Mouse (Mus musculus) lung, adult 2 months (tissue): ENCODE results near the gene Slc44a1.

Experiments used
- CTCF ChIP-seq: fragments of 200-500 bp; IDR thresholded peaks from 2 replicates; pipeline ENCODE4 v1.5.1; 2011; ENCODE audit warnings: mild to moderate bottlenecking, low read length, control low read depth; ENCODE audit not compliant: insufficient read depth
- POLR2A ChIP-seq: fragments of 200-500 bp; IDR thresholded peaks from 2 replicates; pipeline ENCODE4 v1.6.1; 2011; ENCODE audit warnings: low read depth, mild to moderate bottlenecking, control low read depth, low read length, borderline replicate concordance; ENCODE audit errors: extremely low read depth

DNA sequence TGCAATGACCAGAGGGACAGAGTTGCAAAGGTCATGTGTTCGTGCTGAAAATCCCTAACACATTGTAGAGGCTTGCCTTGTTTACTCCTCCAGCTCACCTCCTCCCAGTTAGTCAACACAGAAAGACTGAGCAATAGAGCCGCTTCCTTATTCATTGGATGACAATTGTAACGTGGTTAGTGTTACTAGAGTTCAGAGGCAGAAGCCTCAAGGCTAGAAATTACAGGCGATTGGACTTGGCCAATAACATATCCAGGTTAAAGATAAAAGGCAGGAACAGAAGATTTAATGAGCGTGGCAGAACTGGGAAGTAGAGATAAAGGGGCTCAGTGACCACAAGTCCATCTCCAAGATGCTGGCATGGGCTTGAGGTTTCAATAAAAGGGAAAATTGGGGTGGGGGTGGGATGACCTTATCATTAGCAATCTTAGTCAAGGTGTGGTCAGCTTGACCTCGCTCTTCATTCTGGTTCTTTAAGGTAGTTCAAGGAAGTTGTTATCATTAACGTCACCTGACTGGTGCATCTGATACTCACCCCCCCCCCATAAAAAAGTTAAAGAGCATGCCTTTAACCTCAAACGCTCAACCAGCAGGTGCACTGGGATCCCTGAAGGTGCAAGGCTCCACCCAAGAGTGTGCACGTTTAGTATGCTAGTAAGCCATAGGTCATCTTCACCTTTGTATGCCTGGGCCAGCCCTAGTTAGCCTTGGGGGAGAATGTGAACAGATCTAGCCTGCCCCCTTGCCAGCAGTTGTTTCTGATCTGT is 26.0 kb upstream of the Slc44a1 start:
- TF ChIP-seq POLR2A (no peak), CTCF (no peak)
